Mouse (Mus musculus): ENCODE measurements at regions not wholly inside any gene's neighbourhood (a gene's known extent, or its start where the extent isn't known, plus 50 kb on each side); places are given as distances from the start of the nearest gene placed in this dataset.
"Not testable (repeated sequence)": the region's sequence is repeated elsewhere in the genome, so short reads cannot be mapped to it uniquely, and the experiment has no call there.

GRCm38 (mm10) chr13:99128979-99129378, 55.6 kb upstream of the Zfp366 start:
- no peak overlapping the region for H3K4me3 ChIP-seq (replicated peaks)
- H3K36me3 ChIP-seq (replicated peaks; ENCODE audit: low read length) = no peaks in the 10 kb centered on the region
- H3K4me1 ChIP-seq = peaks cover 19% of the 10 kb centered on the region
- TF ChIP-seq FLI1 (IDR thresholded peaks at IDR 0.05; ENCODE audit: low read length) (no peak), GATA1 (IDR thresholded peaks at IDR 0.05; ENCODE audit: borderline replicate concordance, low read length) (no peak)
- H3K27me3 ChIP-seq (replicated peaks) = peaks cover 6% of the 10 kb centered on the region
- H3K9me3 ChIP-seq = no peaks in the 10 kb centered on the region

- TF ChIP-seq FLI1 (IDR thresholded peaks at IDR 0.05; ENCODE audit: low read length) = no peak
- TF ChIP-seq GATA1 (IDR thresholded peaks at IDR 0.05; ENCODE audit: borderline replicate concordance, low read length) = no peak
- H3K4me3 ChIP-seq (replicated peaks) = no peak overlapping the region
- peaks cover 6% of the 10 kb centered on the region for H3K27me3 ChIP-seq (replicated peaks)
- H3K9me3 ChIP-seq = no peaks in the 10 kb centered on the region
- peaks cover 25% of the 10 kb centered on the region for H3K4me1 ChIP-seq
- no peaks in the 10 kb centered on the region for H3K36me3 ChIP-seq (replicated peaks; ENCODE audit: low read length)
Observed at GRCm38 (mm10) chr13:99128284-99128691, 56.3 kb upstream of the Zfp366 start.

GRCm38 (mm10) chr13:99127716-99128115, 56.9 kb upstream of the Zfp366 start:
- Histone ChIP-seq H3K36me3 (replicated peaks; ENCODE audit: low read length) (no peaks in the 10 kb centered on the region), H3K27me3 (replicated peaks) (peaks cover 6% of the 10 kb centered on the region), H3K4me1 (peaks cover 25% of the 10 kb centered on the region), H3K9me3 (no peaks in the 10 kb centered on the region), H3K4me3 (replicated peaks) (no peak overlapping the region)
- TF ChIP-seq FLI1 (IDR thresholded peaks at IDR 0.05; ENCODE audit: low read length) = no peak
- no peak for TF ChIP-seq GATA1 (IDR thresholded peaks at IDR 0.05; ENCODE audit: borderline replicate concordance, low read length)

GRCm38 (mm10) chr13:99126971-99127370, 57.7 kb upstream of the Zfp366 start:
- H3K9me3 ChIP-seq; H3K36me3 ChIP-seq (replicated peaks; ENCODE audit: low read length); H3K4me3 ChIP-seq (replicated peaks); H3K27me3 ChIP-seq (replicated peaks): not testable (repeated sequence)
- peaks cover 25% of the 10 kb centered on the region for H3K4me1 ChIP-seq

- Histone ChIP-seq H3K36me3 (replicated peaks; ENCODE audit: low read length) (no peaks in the 10 kb centered on the region), H3K4me3 (replicated peaks) (no peak overlapping the region), H3K27me3 (replicated peaks) (peaks cover 6% of the 10 kb centered on the region), H3K4me1 (peaks cover 25% of the 10 kb centered on the region), H3K9me3 (no peaks in the 10 kb centered on the region)
- TF ChIP-seq GATA1 (IDR thresholded peaks at IDR 0.05; ENCODE audit: borderline replicate concordance, low read length) = no peak
- TF ChIP-seq FLI1 (IDR thresholded peaks at IDR 0.05; ENCODE audit: low read length) = no peak
Observed at GRCm38 (mm10) chr13:99126538-99126937, 58.1 kb upstream of the Zfp366 start.

- H3K36me3 ChIP-seq (replicated peaks; ENCODE audit: low read length) = no peaks in the 10 kb centered on the region
- no peak overlapping the region for H3K4me3 ChIP-seq (replicated peaks)
- H3K4me1 ChIP-seq = peaks cover 25% of the 10 kb centered on the region
- TF ChIP-seq GATA1 (IDR thresholded peaks at IDR 0.05; ENCODE audit: borderline replicate concordance, low read length) (no peak), FLI1 (IDR thresholded peaks at IDR 0.05; ENCODE audit: low read length) (no peak)
- H3K27me3 ChIP-seq (replicated peaks) = peaks cover 6% of the 10 kb centered on the region
- no peaks in the 10 kb centered on the region for H3K9me3 ChIP-seq
Observed at GRCm38 (mm10) chr13:99125946-99126345, 58.7 kb upstream of the Zfp366 start.

- H3K36me3 ChIP-seq (replicated peaks; ENCODE audit: low read length) = no peaks in the 10 kb centered on the region
- H3K27me3 ChIP-seq (replicated peaks) = peaks cover 6% of the 10 kb centered on the region
- no peaks in the 10 kb centered on the region for H3K9me3 ChIP-seq
- H3K4me3 ChIP-seq (replicated peaks) = no peak overlapping the region
- peaks cover 26% of the 10 kb centered on the region for H3K4me1 ChIP-seq
- TF ChIP-seq FLI1 (IDR thresholded peaks at IDR 0.05; ENCODE audit: low read length) (no peak), GATA1 (IDR thresholded peaks at IDR 0.05; ENCODE audit: borderline replicate concordance, low read length) (no peak)
Observed at GRCm38 (mm10) chr13:99124894-99125570, 59.6 kb upstream of the Zfp366 start.

GRCm38 (mm10) chr13:99124141-99124540, 60.5 kb upstream of the Zfp366 start:
- Histone ChIP-seq H3K4me3 (replicated peaks) (no peak overlapping the region), H3K4me1 (peaks cover 29% of the 10 kb centered on the region)

GRCm38 (mm10) chr13:99123476-99124140, 61.0 kb upstream of the Zfp366 start:
- peaks cover 29% of the 10 kb centered on the region for H3K4me1 ChIP-seq
- no peaks in the 10 kb centered on the region for H3K36me3 ChIP-seq (replicated peaks; ENCODE audit: low read length)
- TF ChIP-seq GATA1 (IDR thresholded peaks at IDR 0.05; ENCODE audit: borderline replicate concordance, low read length) = no peak
- no peak for TF ChIP-seq FLI1 (IDR thresholded peaks at IDR 0.05; ENCODE audit: low read length)
- H3K27me3 ChIP-seq (replicated peaks) = peaks cover 5% of the 10 kb centered on the region
- no peaks in the 10 kb centered on the region for H3K9me3 ChIP-seq
- H3K4me3 ChIP-seq (replicated peaks) = no peak overlapping the region

More at GRCm38 (mm10) chr13:99124141-99124540, 60.5 kb upstream of the Zfp366 start:
- no peaks in the 10 kb centered on the region for H3K9me3 ChIP-seq
- TF ChIP-seq FLI1 (IDR thresholded peaks at IDR 0.05; ENCODE audit: low read length) = no peak
- no peak for TF ChIP-seq GATA1 (IDR thresholded peaks at IDR 0.05; ENCODE audit: borderline replicate concordance, low read length)
- H3K27me3 ChIP-seq (replicated peaks) = peaks cover 6% of the 10 kb centered on the region
- H3K36me3 ChIP-seq (replicated peaks; ENCODE audit: low read length) = no peaks in the 10 kb centered on the region

GRCm38 (mm10) chr13:99122539-99122938, 62.1 kb upstream of the Zfp366 start:
- not testable (repeated sequence) for H3K27me3 ChIP-seq (replicated peaks); H3K36me3 ChIP-seq (replicated peaks; ENCODE audit: low read length); H3K4me3 ChIP-seq (replicated peaks); H3K9me3 ChIP-seq
- peaks cover 29% of the 10 kb centered on the region for H3K4me1 ChIP-seq

All from megakaryocyte, embryonic 14.5 days (primary cell).